ENCODE assay signal across 11 mouse cellular contexts in genomic region chr8:79381771-79382170, GRCm38 (mm10). TPM values are rescaled to one million over a fixed set of nuclear protein-coding genes. Genes with fewer than 3 reads are reported as not detected.
DNase-seq lines count a peak whose midpoint lies in the region; ATAC-seq lines count a peak whose summit lies in the region.
"Had no signal": no experiment of that assay in that cellular context is flagged by ENCODE, and none has a peak within 500 bp of the region (broad histone marks: within the 10 kb centered on the region; RNA-seq: fewer than 3 reads in every experiment).

No protein-coding gene starts in this region.

- H3K27ac ChIP-seq in hindbrain, embryonic 13.5 days, result no peak overlapping the region
- no peak overlapping the region for H3K27ac ChIP-seq in hindbrain, embryonic 11.5 days (ENCODE audit: low read depth, low read length)
- H3K27ac ChIP-seq in stomach, embryonic 15.5 days, result no peak overlapping the region

- DNase-seq in hindbrain, embryonic 11.5 days (ENCODE audit: low spot score), result no peak
- DNase-seq in retina, postnatal 1 day, result peak; percentile 32
- no peak for DNase-seq in retina, embryonic 14.5 days (ENCODE audit: low spot score)
- no peak for DNase-seq in layer of hippocampus, adult 18-20 months (ENCODE audit: low spot score in 2 of 2)
- DNase-seq in thymus, postnatal 10 days (ENCODE audit: low spot score in 2 of 2), result no peak
- DNase-seq: cerebellum, adult 2 months; liver, postnatal 0 days; right cerebral cortex, postnatal 4 days had no signal

- H3K9ac ChIP-seq in hindbrain, embryonic 13.5 days, result no peak overlapping the region
- no peak overlapping the region for H3K9ac ChIP-seq in hindbrain, embryonic 11.5 days (ENCODE audit: low read depth, low read length)
- H3K9ac ChIP-seq in stomach, embryonic 15.5 days, result no peak overlapping the region
- H3K9ac ChIP-seq: liver, postnatal 0 days had no signal

- peak; percentile 40; the same call in 1 of the 2 replicates for ATAC-seq in hindbrain, embryonic 13.5 days (ENCODE audit: low FRiP score)
- no peak for ATAC-seq in hindbrain, embryonic 11.5 days (ENCODE audit: low FRiP score)
- 0 out of 2 replicates have a peak, but pooled peaks have one; percentile 34 for ATAC-seq in granulocyte monocyte progenitor cell, adult 5-6 weeks (replicated peaks; ENCODE audit: poor library complexity, severe bottlenecking)
- peak; percentile 48; the same call in 1 of the 2 replicates for ATAC-seq in stomach, embryonic 15.5 days (ENCODE audit: insufficient read depth, low FRiP score, low read depth)
- ATAC-seq: liver, postnatal 0 days had no signal

- H3K9me3 ChIP-seq in hindbrain, embryonic 13.5 days, result no peaks in the 10 kb centered on the region
- H3K9me3 ChIP-seq in hindbrain, embryonic 11.5 days (ENCODE audit: control insufficient read depth, low read length), result no peaks in the 10 kb centered on the region
- H3K9me3 ChIP-seq in stomach, embryonic 15.5 days, result no peaks in the 10 kb centered on the region

- H3K4me3 ChIP-seq in hindbrain, embryonic 13.5 days, result no peak overlapping the region
- no peak overlapping the region for H3K4me3 ChIP-seq in hindbrain, embryonic 11.5 days (ENCODE audit: low read depth, low read length)
- H3K4me3 ChIP-seq in stomach, embryonic 15.5 days (replicated peaks), result no peak overlapping the region

- WGBS in hindbrain, embryonic 13.5 days, result 40% methylated on average over 6 of the region's 6 CpGs
- 64% methylated on average over 6 of the region's 6 CpGs for WGBS in hindbrain, embryonic 11.5 days
- 54% methylated on average over 6 of the region's 6 CpGs for WGBS in stomach, embryonic 15.5 days

- no peaks in the 10 kb centered on the region for H3K27me3 ChIP-seq in hindbrain, embryonic 13.5 days
- H3K27me3 ChIP-seq in hindbrain, embryonic 11.5 days (ENCODE audit: control insufficient read depth, insufficient read depth, low read length), result no peaks in the 10 kb centered on the region
- no peaks in the 10 kb centered on the region for H3K27me3 ChIP-seq in stomach, embryonic 15.5 days (replicated peaks)

- no peak overlapping the region for H3K4me2 ChIP-seq in hindbrain, embryonic 13.5 days
- H3K4me2 ChIP-seq in hindbrain, embryonic 11.5 days (replicated peaks; ENCODE audit: low read depth, low read length), result no peak overlapping the region
- H3K4me2 ChIP-seq in stomach, embryonic 15.5 days, result no peak overlapping the region

- peaks cover 67% of the 10 kb centered on the region for H3K4me1 ChIP-seq in hindbrain, embryonic 13.5 days (replicated peaks)
- H3K4me1 ChIP-seq in hindbrain, embryonic 11.5 days (replicated peaks; ENCODE audit: control insufficient read depth, insufficient read depth, low read length), result peaks cover 6% of the 10 kb centered on the region
- peaks cover 22% of the 10 kb centered on the region for H3K4me1 ChIP-seq in stomach, embryonic 15.5 days

- H3K36me3 ChIP-seq in hindbrain, embryonic 13.5 days, result peaks cover 5% of the 10 kb centered on the region
- no peaks in the 10 kb centered on the region for H3K36me3 ChIP-seq in hindbrain, embryonic 11.5 days (ENCODE audit: control insufficient read depth, insufficient read depth, low read length)
- no peaks in the 10 kb centered on the region for H3K36me3 ChIP-seq in stomach, embryonic 15.5 days

RNA-seq across cellular contexts. Expression of gene Smad1, which starts 17.5 kb away (rescaled TPM):
- 64.2 and 65.6 TPM in 2 replicates for polyA plus RNA-seq in hindbrain, embryonic 13.5 days (2015; fragmentation: Nextera tagmentation; extraction: Ambion mirVana)
- polyA plus RNA-seq in hindbrain, embryonic 11.5 days (2014; fragmentation: Nextera tagmentation; extraction: Ambion mirVana), result 62.6 and 73.4 TPM in 2 replicates
- total RNA-seq in granulocyte monocyte progenitor cell, adult 5-6 weeks (2014; fragmentation: Nextera tagmentation), result 13.7 and 18.2 TPM in 2 replicates
- total RNA-seq in granulocyte monocyte progenitor cell, adult 5-6 weeks (2017), result 16.4 and 17.3 TPM in 2 replicates
- polyA plus RNA-seq in stomach, embryonic 15.5 days (2015; fragmentation: Nextera tagmentation; extraction: Ambion mirVana), result 39.8 and 39.9 TPM in 2 replicates
- total RNA-seq in layer of hippocampus, adult 18-20 months (2021), result 10 to 100 TPM; 25.0 to 28.3 TPM
